Mouse (Mus musculus) CH12.LX (cell line): Measurements from ENCODE around the gene Gm37240. TPM values are rescaled to one million over a fixed set of nuclear protein-coding genes. Genes with fewer than 3 reads are reported as not detected.

Experiments
- DNase-seq: peaks from one replicate; pipeline ENCODE4 v3.0.0-alpha.2; 2013; ENCODE audit errors: extremely low read depth
- H3K27ac ChIP-seq: 2 replicates; pipeline ENCODE4 v1.5.1; 2012; ENCODE audit warnings: low read depth, mild to moderate bottlenecking, control low read depth, moderate library complexity; ENCODE audit not compliant: insufficient read depth
- H3K27me3 ChIP-seq: replicated peaks from 2 replicates; pipeline ENCODE3; 2012; ENCODE audit warnings: inconsistent platforms
- H3K36me3 ChIP-seq, 2 experiments: replicated peaks in 1 of 2; 2 replicates each; pipeline versions ENCODE3 to v1.6.1; 2012; ENCODE audit warnings: inconsistent platforms in 1 of 2, low read length in 1 of 2, mild to moderate bottlenecking in 1 of 2, mixed read lengths in 1 of 2, moderate library complexity in 1 of 2; ENCODE audit not compliant: control insufficient read depth in 1 of 2, insufficient read depth in 1 of 2
- H3K4me1 ChIP-seq, 2 experiments: 2 replicates each; pipeline ENCODE4 v1.6.1; 2012; ENCODE audit warnings: inconsistent platforms in 1 of 2, moderate library complexity in 1 of 2; ENCODE audit not compliant: insufficient read depth in 2 of 2, control insufficient read depth in 1 of 2
- H3K4me2 ChIP-seq: 2 replicates; pipeline ENCODE4 v1.6.1; 2012; ENCODE audit warnings: low read depth, mild to moderate bottlenecking, control low read depth; ENCODE audit not compliant: poor library complexity, insufficient read depth, severe bottlenecking
- H3K4me3 ChIP-seq, 3 experiments: fragments of 150-350 bp in 1 of 3; sonication (generic) in 1 of 3; replicated peaks in 1 of 3; 2 replicates each; pipeline versions ENCODE3 to v1.5.1; 2011 to 2012; ENCODE audit warnings: low read depth in 2 of 3, low read length in 2 of 3, mild to moderate bottlenecking in 2 of 3, moderate library complexity in 2 of 3, control low read depth in 1 of 3, improper control_type of control experiment in 1 of 3, inconsistent platforms in 1 of 3, mixed read lengths in 1 of 3; ENCODE audit not compliant: poor library complexity in 1 of 3
- H3K79me2 ChIP-seq: replicated peaks from 2 replicates; pipeline ENCODE4 v1.6.1; 2012; ENCODE audit warnings: mild to moderate bottlenecking, moderate library complexity; ENCODE audit not compliant: control insufficient read depth, poor library complexity, insufficient read depth, severe bottlenecking; ENCODE audit errors: extremely low read depth
- H3K9ac ChIP-seq: 2 replicates; pipeline ENCODE4 v1.6.1; 2012; ENCODE audit warnings: low read depth, mild to moderate bottlenecking, control low read depth, moderate library complexity; ENCODE audit not compliant: insufficient read depth
- H3K9me3 ChIP-seq: replicated peaks from 2 replicates; pipeline ENCODE3; 2012; ENCODE audit warnings: low read length, inconsistent platforms, mixed read lengths
- CHD1 ChIP-seq: IDR thresholded peaks from 2 replicates; pipeline ENCODE4 v1.6.1; 2012; ENCODE audit warnings: low read depth, low read length, improper control_type of control experiment, inconsistent platforms
- CHD2 ChIP-seq: IDR thresholded peaks from 2 replicates; pipeline ENCODE4 v1.6.1; 2011; ENCODE audit warnings: low read length, improper control_type of control experiment
- ETS1 ChIP-seq: conservative IDR thresholded peaks from 2 replicates; pipeline ENCODE4 v1.6.1; 2012; ENCODE audit warnings: low read depth, mild to moderate bottlenecking, inconsistent platforms, low read length, improper control_type of control experiment, moderate library complexity
- GABPA ChIP-seq: IDR thresholded peaks from 2 replicates; pipeline ENCODE4 v1.6.1; 2012; ENCODE audit warnings: low read depth, low read length, improper control_type of control experiment, inconsistent platforms; ENCODE audit not compliant: insufficient replicate concordance
- HCFC1 ChIP-seq: IDR thresholded peaks from 2 replicates; pipeline ENCODE4 v1.6.1; 2012; ENCODE audit warnings: low read depth, mild to moderate bottlenecking, inconsistent platforms, low read length, improper control_type of control experiment
- JUN ChIP-seq: IDR thresholded peaks from 2 replicates; pipeline ENCODE4 v1.6.1; 2011; ENCODE audit warnings: low read depth, mild to moderate bottlenecking, low read length, improper control_type of control experiment, moderate library complexity; ENCODE audit not compliant: insufficient read depth
- JUND ChIP-seq: conservative IDR thresholded peaks from 2 replicates; pipeline ENCODE4 v1.6.1; 2011; ENCODE audit warnings: low read depth, low read length, improper control_type of control experiment
- KAT2A ChIP-seq: IDR thresholded peaks from 2 replicates; pipeline ENCODE4 v1.6.1; 2012; ENCODE audit warnings: low read length, improper control_type of control experiment, inconsistent platforms; ENCODE audit not compliant: insufficient replicate concordance
- MAZ ChIP-seq: IDR thresholded peaks from 2 replicates; pipeline ENCODE4 v1.6.1; 2012; ENCODE audit warnings: low read depth, mild to moderate bottlenecking, inconsistent platforms, low read length, improper control_type of control experiment, moderate library complexity
- MEF2A ChIP-seq: IDR thresholded peaks from 2 replicates; pipeline ENCODE4 v1.6.1; 2014; ENCODE audit warnings: low read depth, mild to moderate bottlenecking, inconsistent platforms, low read length, improper control_type of control experiment, borderline replicate concordance
- MXI1 ChIP-seq: IDR thresholded peaks from 2 replicates; pipeline ENCODE4 v1.6.1; 2011; ENCODE audit warnings: mild to moderate bottlenecking, low read depth, low read length, improper control_type of control experiment
- NRF1 ChIP-seq: IDR thresholded peaks from 2 replicates; pipeline ENCODE4 v1.6.1; 2014; ENCODE audit warnings: low read depth, mild to moderate bottlenecking, inconsistent platforms, low read length, improper control_type of control experiment, moderate library complexity
- PAX5 ChIP-seq: IDR thresholded peaks from 2 replicates; pipeline ENCODE4 v1.6.1; 2012; ENCODE audit warnings: low read length, inconsistent platforms, mixed read lengths
- POLR2AphosphoS2 ChIP-seq: IDR thresholded peaks from 2 replicates; pipeline ENCODE4 v1.6.1; 2011; ENCODE audit warnings: low read depth, low read length, improper control_type of control experiment
- RAD21 ChIP-seq: IDR thresholded peaks from 2 replicates; pipeline ENCODE4 v1.6.1; 2011; ENCODE audit warnings: low read depth, mild to moderate bottlenecking, low read length, improper control_type of control experiment, moderate library complexity
- TBP ChIP-seq: conservative IDR thresholded peaks from 2 replicates; pipeline ENCODE4 v1.6.1; 2011; ENCODE audit warnings: low read depth, low read length, improper control_type of control experiment
- TCF12 ChIP-seq: IDR thresholded peaks from 2 replicates; pipeline ENCODE4 v1.6.1; 2014; ENCODE audit warnings: low read depth, mild to moderate bottlenecking, inconsistent platforms, low read length, improper control_type of control experiment
- UBTF ChIP-seq: IDR thresholded peaks from 2 replicates; pipeline ENCODE4 v1.6.1; 2012; ENCODE audit warnings: low read depth, mild to moderate bottlenecking, inconsistent platforms, low read length, improper control_type of control experiment, moderate library complexity
- USF1 ChIP-seq: IDR thresholded peaks from 2 replicates; pipeline ENCODE4 v1.6.1; 2014; ENCODE audit warnings: low read depth, mild to moderate bottlenecking, inconsistent platforms, low read length, improper control_type of control experiment
- ZC3H11A ChIP-seq: IDR thresholded peaks from 2 replicates; pipeline ENCODE4 v1.6.1; 2012; ENCODE audit warnings: low read depth, mild to moderate bottlenecking, inconsistent platforms, low read length, improper control_type of control experiment
- ZKSCAN1 ChIP-seq: IDR thresholded peaks from 2 replicates; pipeline ENCODE4 v1.6.1; 2012; ENCODE audit warnings: low read depth, inconsistent platforms, low read length, improper control_type of control experiment, borderline replicate concordance
- ZMIZ1 ChIP-seq: IDR thresholded peaks from 2 replicates; pipeline ENCODE4 v1.6.1; 2012; ENCODE audit warnings: low read depth, mild to moderate bottlenecking, inconsistent platforms, low read length, improper control_type of control experiment
- ZNF384 ChIP-seq: IDR thresholded peaks from 2 replicates; pipeline ENCODE4 v1.6.1; 2012; ENCODE audit warnings: low read depth, low read length, improper control_type of control experiment, inconsistent platforms
- dilution Hi-C: fragments of 300-500 bp; cut with MboI; formaldehyde crosslinking; loops from 2 replicates; pipeline ENCODE4 v1.14.3; 2020; ENCODE audit warnings: low sequenced_read_pairs; ENCODE audit not compliant: extremely low pct_unique_long_range_greater_than_20kb, extremely low pct_ligation_motif_present
- in situ Hi-C: fragments of 300-500 bp; cut with MboI; formaldehyde crosslinking; loops from 3 replicates; pipeline ENCODE4 v1.14.3; 2019; ENCODE audit warnings: low sequenced_read_pairs, low pct_ligation_motif_present, low pct_unique_long_range_greater_than_20kb, mixed read lengths
- polyA plus RNA-seq: library from polyadenylated mRNA; unstranded; fragments of >175 nt; gene quantifications from 2 replicates; pipeline ENCODE4 v1.2.1, GENCODE M21; 2012; ENCODE audit warnings: low read depth; ENCODE audit not compliant: insufficient read length
- total RNA-seq, 2 experiments: library from RNA; depleted of rRNA; stranded (reverse); fragments of 300-350 nt in 1 of 2; fragments of >200 nt in 1 of 2; gene quantifications; 2 replicates each; pipeline ENCODE4 v1.2.3; 2012 to 2014

Gene Gm37240
- total and polyA plus RNA-seq, 3 experiments, result 0.08 to 0.19 (median 0.14) TPM

DNA sequence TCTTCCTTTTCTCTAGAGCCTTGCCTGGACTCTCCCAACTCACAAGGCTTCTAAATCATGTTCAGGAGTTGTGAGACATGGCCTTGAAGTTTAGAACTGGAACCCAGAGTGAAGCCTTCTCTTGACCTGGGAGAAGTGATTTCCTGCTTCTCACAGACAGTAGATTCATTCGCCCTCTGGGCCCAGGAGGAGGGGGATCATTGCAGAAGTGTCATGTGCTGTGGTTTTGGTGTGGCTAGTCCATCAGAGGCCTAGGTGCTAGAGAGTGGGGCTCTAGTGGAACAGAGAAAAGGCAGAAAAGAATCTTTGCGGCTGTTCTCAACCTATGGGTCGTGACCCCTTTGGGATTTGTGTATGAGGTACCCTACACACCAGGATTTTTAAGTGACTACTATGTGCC lies 724.9 kb downstream of the Gm37240 start:
- dilution Hi-C loops, result no loop called here
- no peak for TF ChIP-seq UBTF
- no peak for TF ChIP-seq POLR2AphosphoS2
- no peak for TF ChIP-seq NRF1
- TF ChIP-seq JUN, result no peak
- TF ChIP-seq CHD1, result no peak
- TF ChIP-seq USF1, result no peak
- no peak for TF ChIP-seq ZKSCAN1
- no peak for TF ChIP-seq HCFC1
- no peak for TF ChIP-seq JUND
- no peak for TF ChIP-seq KAT2A
- no peak for TF ChIP-seq ZC3H11A
- no peak for TF ChIP-seq ZNF384
- TF ChIP-seq CHD2, result no peak
- no peak for TF ChIP-seq MAZ
- no peak for TF ChIP-seq GABPA
- Histone ChIP-seq H3K4me3 (no peak overlapping the region), H3K27ac (no peak overlapping the region), H3K4me1 (no peaks in the 10 kb centered on the region), H3K36me3 (no peaks in the 10 kb centered on the region), H3K9ac (no peak overlapping the region), H3K4me2 (no peak overlapping the region), H3K27me3 (no peaks in the 10 kb centered on the region), H3K9me3 (no peaks in the 10 kb centered on the region), H3K79me2 (no peaks in the 10 kb centered on the region)
- in situ Hi-C loops, result no loop called here
- DNase-seq, result no peak

DNA sequence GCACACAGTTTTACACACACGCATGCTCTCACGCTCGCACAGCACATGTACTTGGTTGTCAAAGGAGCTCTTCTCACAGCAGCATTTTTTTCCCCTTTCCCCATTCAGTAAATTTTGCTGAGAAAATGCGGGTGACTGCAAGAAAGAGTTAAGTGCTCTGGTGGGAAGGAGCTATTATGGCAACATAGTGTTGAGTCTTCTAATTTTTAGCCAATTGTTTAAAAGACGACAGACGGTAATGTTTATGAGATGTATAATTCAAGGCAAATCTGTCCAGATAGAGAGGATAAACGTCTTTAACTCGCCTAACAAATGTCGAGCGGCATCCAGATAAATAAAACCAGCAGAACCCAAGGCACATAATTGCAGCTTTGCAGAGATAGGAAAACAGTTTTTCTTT lies 726.5 kb downstream of the Gm37240 start:
- H3K27me3 ChIP-seq, result no peaks in the 10 kb centered on the region
- no peak for DNase-seq
- TF ChIP-seq MAZ, result no peak
- TF ChIP-seq RAD21, result no peak
- no peak for TF ChIP-seq TCF12
- no peak for TF ChIP-seq NRF1
- TF ChIP-seq MXI1, result no peak
- TF ChIP-seq ETS1, result no peak
- TF ChIP-seq TBP, result no peak
- no peak for TF ChIP-seq PAX5
- no peak for TF ChIP-seq HCFC1
- no peak for TF ChIP-seq KAT2A
- no peak for TF ChIP-seq MEF2A
- TF ChIP-seq ZC3H11A, result no peak
- TF ChIP-seq GABPA, result no peak
- TF ChIP-seq CHD1, result no peak
- no peak for TF ChIP-seq ZMIZ1
- H3K4me3 ChIP-seq, result no peak overlapping the region
- no peaks in the 10 kb centered on the region for H3K36me3 ChIP-seq
- H3K27ac ChIP-seq, result no peak overlapping the region
- no peak overlapping the region for H3K9ac ChIP-seq
- no peak overlapping the region for H3K4me2 ChIP-seq
- no peaks in the 10 kb centered on the region for H3K9me3 ChIP-seq
- dilution Hi-C loops, result no loop called here
- in situ Hi-C loops, result no loop called here
- no peaks in the 10 kb centered on the region for H3K4me1 ChIP-seq
- no peaks in the 10 kb centered on the region for H3K79me2 ChIP-seq
